Mouse (Mus musculus): ENCODE results near the gene Nr5a2. TPM values are rescaled to one million over a fixed set of nuclear protein-coding genes. Genes with fewer than 3 reads are reported as not detected.

Nr5a2 gene
- polyA plus RNA-seq, 1 experiment from 2014 or later, result 0.28 TPM

- Histone ChIP-seq H3K9ac (ENCODE audit: low read length) (no peak overlapping the region), H3K4me1 (ENCODE audit: control insufficient read depth, insufficient read depth, low read length) (no peaks in the 10 kb centered on the region), H3K4me3 (ENCODE audit: low read depth, low read length) (no peak overlapping the region), H3K27ac (replicated peaks; ENCODE audit: low read depth, low read length) (no peak overlapping the region), H3K36me3 (ENCODE audit: control insufficient read depth, insufficient read depth, low read length) (no peaks in the 10 kb centered on the region), H3K9me3 (ENCODE audit: control insufficient read depth, low read length) (no peaks in the 10 kb centered on the region), H3K27me3 (ENCODE audit: control insufficient read depth, insufficient read depth, low read length) (no peaks in the 10 kb centered on the region), H3K4me2 (ENCODE audit: low read depth, severe bottlenecking) (no peak overlapping the region)
- no peak for ATAC-seq (ENCODE audit: insufficient number of reproducible peaks, low FRiP score, low TSS enrichment, low read depth)
- DNase-seq (ENCODE audit: low spot score), result no peak
- WGBS, result 80% methylated on average over 10 of the region's 10 CpGs
Observed at GRCm38 (mm10) chr1:136911996-136912395, 48.3 kb downstream of the Nr5a2 start.

- H3K4me3 ChIP-seq (ENCODE audit: low read depth, low read length), result no peak overlapping the region
- H3K27ac ChIP-seq (replicated peaks; ENCODE audit: low read depth, low read length), result no peak overlapping the region
- no peak overlapping the region for H3K9ac ChIP-seq (ENCODE audit: low read length)
- no peaks in the 10 kb centered on the region for H3K36me3 ChIP-seq (ENCODE audit: control insufficient read depth, insufficient read depth, low read length)
- no peaks in the 10 kb centered on the region for H3K9me3 ChIP-seq (ENCODE audit: control insufficient read depth, low read length)
- DNase-seq (ENCODE audit: low spot score), result no peak
- WGBS, result 88% methylated on average over 2 of the region's 2 CpGs
- no peak overlapping the region for H3K4me2 ChIP-seq (ENCODE audit: low read depth, severe bottlenecking)
- no peaks in the 10 kb centered on the region for H3K27me3 ChIP-seq (ENCODE audit: control insufficient read depth, insufficient read depth, low read length)
- H3K4me1 ChIP-seq (ENCODE audit: control insufficient read depth, insufficient read depth, low read length), result no peaks in the 10 kb centered on the region
- no peak for ATAC-seq (ENCODE audit: insufficient number of reproducible peaks, low FRiP score, low TSS enrichment, low read depth)
Observed at GRCm38 (mm10) chr1:136911594-136911860, 48.7 kb downstream of the Nr5a2 start.

- no peak for ATAC-seq (ENCODE audit: insufficient number of reproducible peaks, low FRiP score, low TSS enrichment, low read depth)
- H3K4me3 ChIP-seq (ENCODE audit: low read depth, low read length), result no peak overlapping the region
Observed at GRCm38 (mm10) chr1:136910741-136911593, 49.3 kb downstream of the Nr5a2 start.

GRCm38 (mm10) chr1:136910144-136910543 lies 50.1 kb downstream of the Nr5a2 start:
- H3K36me3 ChIP-seq (ENCODE audit: control insufficient read depth, insufficient read depth, low read length), result no peaks in the 10 kb centered on the region

More at GRCm38 (mm10) chr1:136910741-136911593, 49.3 kb downstream of the Nr5a2 start:
- no peak overlapping the region for H3K27ac ChIP-seq (replicated peaks; ENCODE audit: low read depth, low read length)
- no peaks in the 10 kb centered on the region for H3K27me3 ChIP-seq (ENCODE audit: control insufficient read depth, insufficient read depth, low read length)
- no peaks in the 10 kb centered on the region for H3K36me3 ChIP-seq (ENCODE audit: control insufficient read depth, insufficient read depth, low read length)
- H3K9ac ChIP-seq (ENCODE audit: low read length), result no peak overlapping the region
- no peaks in the 10 kb centered on the region for H3K9me3 ChIP-seq (ENCODE audit: control insufficient read depth, low read length)
- no peaks in the 10 kb centered on the region for H3K4me1 ChIP-seq (ENCODE audit: control insufficient read depth, insufficient read depth, low read length)
- 79% methylated on average over 12 of the region's 12 CpGs for WGBS
- no peak overlapping the region for H3K4me2 ChIP-seq (ENCODE audit: low read depth, severe bottlenecking)
- no peak for DNase-seq (ENCODE audit: low spot score)

GRCm38 (mm10) chr1:136909494-136910037 lies 50.7 kb downstream of the Nr5a2 start:
- Histone ChIP-seq H3K4me1 (ENCODE audit: control insufficient read depth, insufficient read depth, low read length) (no peaks in the 10 kb centered on the region), H3K36me3 (ENCODE audit: control insufficient read depth, insufficient read depth, low read length) (no peaks in the 10 kb centered on the region), H3K9ac (ENCODE audit: low read length) (no peak overlapping the region), H3K27me3 (ENCODE audit: control insufficient read depth, insufficient read depth, low read length) (no peaks in the 10 kb centered on the region), H3K4me3 (ENCODE audit: low read depth, low read length) (no peak overlapping the region), H3K9me3 (ENCODE audit: control insufficient read depth, low read length) (no peaks in the 10 kb centered on the region), H3K27ac (replicated peaks; ENCODE audit: low read depth, low read length) (no peak overlapping the region), H3K4me2 (ENCODE audit: low read depth, severe bottlenecking) (no peak overlapping the region)
- DNase-seq (ENCODE audit: low spot score) (no peak), ATAC-seq (ENCODE audit: insufficient number of reproducible peaks, low FRiP score, low TSS enrichment, low read depth) (no peak)
- WGBS, result 86% methylated on average over 6 of the region's 6 CpGs

More at GRCm38 (mm10) chr1:136910144-136910543, 50.1 kb downstream of the Nr5a2 start:
- Histone ChIP-seq H3K4me3 (ENCODE audit: low read depth, low read length) (no peak overlapping the region), H3K4me1 (ENCODE audit: control insufficient read depth, insufficient read depth, low read length) (no peaks in the 10 kb centered on the region), H3K27me3 (ENCODE audit: control insufficient read depth, insufficient read depth, low read length) (no peaks in the 10 kb centered on the region), H3K9me3 (ENCODE audit: control insufficient read depth, low read length) (no peaks in the 10 kb centered on the region), H3K27ac (replicated peaks; ENCODE audit: low read depth, low read length) (no peak overlapping the region), H3K4me2 (ENCODE audit: low read depth, severe bottlenecking) (no peak overlapping the region), H3K9ac (ENCODE audit: low read length) (no peak overlapping the region)
- ATAC-seq (ENCODE audit: insufficient number of reproducible peaks, low FRiP score, low TSS enrichment, low read depth) (no peak), DNase-seq (ENCODE audit: low spot score) (no peak)
- WGBS, result 91% methylated on average over 12 of the region's 12 CpGs

GRCm38 (mm10) chr1:136898130-136898529 lies 62.1 kb downstream of the Nr5a2 start:
- Histone ChIP-seq H3K4me3 (ENCODE audit: low read depth, low read length) (no peak overlapping the region), H3K9me3 (ENCODE audit: control insufficient read depth, low read length) (no peaks in the 10 kb centered on the region), H3K4me2 (ENCODE audit: low read depth, severe bottlenecking) (no peak overlapping the region), H3K27ac (replicated peaks; ENCODE audit: low read depth, low read length) (no peak overlapping the region), H3K9ac (ENCODE audit: low read length) (no peak overlapping the region), H3K4me1 (ENCODE audit: control insufficient read depth, insufficient read depth, low read length) (no peaks in the 10 kb centered on the region), H3K27me3 (ENCODE audit: control insufficient read depth, insufficient read depth, low read length) (no peaks in the 10 kb centered on the region), H3K36me3 (ENCODE audit: control insufficient read depth, insufficient read depth, low read length) (no peaks in the 10 kb centered on the region)
- 95% methylated on average over 4 of the region's 4 CpGs for WGBS
- DNase-seq (ENCODE audit: low spot score), result no peak
- ATAC-seq (ENCODE audit: insufficient number of reproducible peaks, low FRiP score, low TSS enrichment, low read depth), result no peak

- H3K36me3 ChIP-seq (ENCODE audit: control insufficient read depth, insufficient read depth, low read length), result no peaks in the 10 kb centered on the region
- DNase-seq (ENCODE audit: low spot score) (no peak), ATAC-seq (ENCODE audit: insufficient number of reproducible peaks, low FRiP score, low TSS enrichment, low read depth) (no peak)
Observed at GRCm38 (mm10) chr1:136896351-136896750, 63.9 kb downstream of the Nr5a2 start.

GRCm38 (mm10) chr1:136895877-136896276 lies 64.4 kb downstream of the Nr5a2 start:
- H3K27me3 ChIP-seq (ENCODE audit: control insufficient read depth, insufficient read depth, low read length), result no peaks in the 10 kb centered on the region
- 93% methylated on average over 8 of the region's 8 CpGs for WGBS
- DNase-seq (ENCODE audit: low spot score), result no peak
- no peak overlapping the region for H3K9ac ChIP-seq (ENCODE audit: low read length)
- no peak overlapping the region for H3K4me2 ChIP-seq (ENCODE audit: low read depth, severe bottlenecking)
- H3K9me3 ChIP-seq (ENCODE audit: control insufficient read depth, low read length), result no peaks in the 10 kb centered on the region
- ATAC-seq (ENCODE audit: insufficient number of reproducible peaks, low FRiP score, low TSS enrichment, low read depth), result no peak
- H3K4me3 ChIP-seq (ENCODE audit: low read depth, low read length), result no peak overlapping the region
- no peaks in the 10 kb centered on the region for H3K36me3 ChIP-seq (ENCODE audit: control insufficient read depth, insufficient read depth, low read length)
- H3K4me1 ChIP-seq (ENCODE audit: control insufficient read depth, insufficient read depth, low read length), result no peaks in the 10 kb centered on the region
- H3K27ac ChIP-seq (replicated peaks; ENCODE audit: low read depth, low read length), result no peak overlapping the region

More at GRCm38 (mm10) chr1:136896351-136896750, 63.9 kb downstream of the Nr5a2 start:
- Histone ChIP-seq H3K9me3 (ENCODE audit: control insufficient read depth, low read length) (no peaks in the 10 kb centered on the region), H3K4me2 (ENCODE audit: low read depth, severe bottlenecking) (no peak overlapping the region), H3K4me1 (ENCODE audit: control insufficient read depth, insufficient read depth, low read length) (no peaks in the 10 kb centered on the region), H3K9ac (ENCODE audit: low read length) (no peak overlapping the region), H3K4me3 (ENCODE audit: low read depth, low read length) (no peak overlapping the region), H3K27me3 (ENCODE audit: control insufficient read depth, insufficient read depth, low read length) (no peaks in the 10 kb centered on the region), H3K27ac (replicated peaks; ENCODE audit: low read depth, low read length) (no peak overlapping the region)
- WGBS, result 47% methylated on average over 6 of the region's 6 CpGs

All from limb, embryonic 11.5 days (tissue).